Mouse (Mus musculus): ENCODE measurements at regions not wholly inside any gene's neighbourhood (a gene's known extent, or its start where the extent isn't known, plus 50 kb on each side); places are given as distances from the start of the nearest gene placed in this dataset.
"Not testable (repeated sequence)": the region's sequence is repeated elsewhere in the genome, so short reads cannot be mapped to it uniquely, and the experiment has no call there.

GRCm38 (mm10) chr5:64585076-64585786 lies 218.0 kb upstream of the Klf3 start:
- H3K9ac ChIP-seq (ENCODE audit: low read depth, low read length, severe bottlenecking): no peak overlapping the region
- WGBS: 56% methylated on average over 6 of the region's 6 CpGs
- H3K36me3 ChIP-seq (ENCODE audit: control insufficient read depth, insufficient read depth, low read length): no peaks in the 10 kb centered on the region
- TF ChIP-seq POLR2A (IDR thresholded peaks at IDR 0.05; ENCODE audit: borderline replicate concordance, extremely low read depth, insufficient read depth, insufficient read length): no peak
- H3K4me1 ChIP-seq (ENCODE audit: control insufficient read depth, insufficient read depth, low read length): peaks cover 8% of the 10 kb centered on the region
- ATAC-seq (ENCODE audit: low FRiP score, low read depth): no peak
- no peak overlapping the region for H3K4me3 ChIP-seq (replicated peaks; ENCODE audit: low read length)
- H3K9me3 ChIP-seq (ENCODE audit: control insufficient read depth, low read length): no peaks in the 10 kb centered on the region
- H3K27me3 ChIP-seq (ENCODE audit: control insufficient read depth, insufficient read depth, low read length): no peaks in the 10 kb centered on the region
- no peak overlapping the region for H3K4me2 ChIP-seq (replicated peaks; ENCODE audit: low read depth, low read length, severe bottlenecking)
- DNase-seq (ENCODE audit: low spot score): no peak
- no peak overlapping the region for H3K27ac ChIP-seq (replicated peaks; ENCODE audit: low read depth, low read length)

- no peak for DNase-seq (ENCODE audit: low spot score)
- H3K27ac ChIP-seq (replicated peaks; ENCODE audit: low read depth, low read length): no peak overlapping the region
Observed at GRCm38 (mm10) chr5:64586316-64586715, 216.9 kb upstream of the Klf3 start.

GRCm38 (mm10) chr5:64586933-64587332 lies 216.3 kb upstream of the Klf3 start:
- H3K4me1 ChIP-seq (ENCODE audit: control insufficient read depth, insufficient read depth, low read length): 0 out of 2 replicates have a peak, but pooled peaks cover 3% of the 10 kb centered on the region
- 87% methylated on average over 3 of the region's 3 CpGs for WGBS
- H3K27me3 ChIP-seq (ENCODE audit: control insufficient read depth, insufficient read depth, low read length): no peaks in the 10 kb centered on the region
- ATAC-seq (ENCODE audit: low FRiP score, low read depth): no peak
- H3K27ac ChIP-seq (replicated peaks; ENCODE audit: low read depth, low read length): no peak overlapping the region
- no peak for TF ChIP-seq POLR2A (IDR thresholded peaks at IDR 0.05; ENCODE audit: borderline replicate concordance, extremely low read depth, insufficient read depth, insufficient read length)
- no peak for DNase-seq (ENCODE audit: low spot score)
- H3K9me3 ChIP-seq (ENCODE audit: control insufficient read depth, low read length): no peaks in the 10 kb centered on the region
- no peak overlapping the region for H3K4me2 ChIP-seq (replicated peaks; ENCODE audit: low read depth, low read length, severe bottlenecking)
- H3K9ac ChIP-seq (ENCODE audit: low read depth, low read length, severe bottlenecking): no peak overlapping the region
- H3K4me3 ChIP-seq (replicated peaks; ENCODE audit: low read length): no peak overlapping the region
- no peaks in the 10 kb centered on the region for H3K36me3 ChIP-seq (ENCODE audit: control insufficient read depth, insufficient read depth, low read length)

More at GRCm38 (mm10) chr5:64586316-64586715, 216.9 kb upstream of the Klf3 start:
- Histone ChIP-seq H3K4me2 (replicated peaks; ENCODE audit: low read depth, low read length, severe bottlenecking) (no peak overlapping the region), H3K4me3 (replicated peaks; ENCODE audit: low read length) (no peak overlapping the region), H3K4me1 (ENCODE audit: control insufficient read depth, insufficient read depth, low read length) (peaks cover 6% of the 10 kb centered on the region; the same call in 1 of the 2 replicates), H3K36me3 (ENCODE audit: control insufficient read depth, insufficient read depth, low read length) (no peaks in the 10 kb centered on the region), H3K27me3 (ENCODE audit: control insufficient read depth, insufficient read depth, low read length) (no peaks in the 10 kb centered on the region), H3K9ac (ENCODE audit: low read depth, low read length, severe bottlenecking) (no peak overlapping the region), H3K9me3 (ENCODE audit: control insufficient read depth, low read length) (no peaks in the 10 kb centered on the region)
- TF ChIP-seq POLR2A (IDR thresholded peaks at IDR 0.05; ENCODE audit: borderline replicate concordance, extremely low read depth, insufficient read depth, insufficient read length): no peak
- 82% methylated on average over 6 of the region's 6 CpGs for WGBS
- ATAC-seq (ENCODE audit: low FRiP score, low read depth): no peak

GRCm38 (mm10) chr5:64587895-64588738 lies 215.1 kb upstream of the Klf3 start:
- WGBS: 18% methylated on average over 8 of the region's 8 CpGs
- Histone ChIP-seq H3K4me1 (ENCODE audit: control insufficient read depth, insufficient read depth, low read length) (0 out of 2 replicates have a peak, but pooled peaks cover 3% of the 10 kb centered on the region), H3K9me3 (ENCODE audit: control insufficient read depth, low read length) (no peaks in the 10 kb centered on the region), H3K27me3 (ENCODE audit: control insufficient read depth, insufficient read depth, low read length) (no peaks in the 10 kb centered on the region), H3K4me3 (replicated peaks; ENCODE audit: low read length) (no peak overlapping the region), H3K4me2 (replicated peaks; ENCODE audit: low read depth, low read length, severe bottlenecking) (no peak overlapping the region), H3K36me3 (ENCODE audit: control insufficient read depth, insufficient read depth, low read length) (no peaks in the 10 kb centered on the region), H3K27ac (replicated peaks; ENCODE audit: low read depth, low read length) (no peak overlapping the region), H3K9ac (ENCODE audit: low read depth, low read length, severe bottlenecking) (no peak overlapping the region)
- ATAC-seq (ENCODE audit: low FRiP score, low read depth): peak; percentile 54; the same call in 1 of the 2 replicates
- no peak for TF ChIP-seq POLR2A (IDR thresholded peaks at IDR 0.05; ENCODE audit: borderline replicate concordance, extremely low read depth, insufficient read depth, insufficient read length)
- peak; percentile 34 for DNase-seq (ENCODE audit: low spot score)

GRCm38 (mm10) chr5:64588768-64589167 lies 214.4 kb upstream of the Klf3 start:
- H3K9ac ChIP-seq (ENCODE audit: low read depth, low read length, severe bottlenecking); H3K4me2 ChIP-seq (replicated peaks; ENCODE audit: low read depth, low read length, severe bottlenecking); H3K27me3 ChIP-seq (ENCODE audit: control insufficient read depth, insufficient read depth, low read length); H3K36me3 ChIP-seq (ENCODE audit: control insufficient read depth, insufficient read depth, low read length); ATAC-seq (ENCODE audit: low FRiP score, low read depth); H3K9me3 ChIP-seq (ENCODE audit: control insufficient read depth, low read length); H3K4me3 ChIP-seq (replicated peaks; ENCODE audit: low read length); H3K27ac ChIP-seq (replicated peaks; ENCODE audit: low read depth, low read length); DNase-seq (ENCODE audit: low spot score); H3K4me1 ChIP-seq (ENCODE audit: control insufficient read depth, insufficient read depth, low read length): not testable (repeated sequence)
- WGBS: 94% methylated on average over 8 of the region's 8 CpGs
